Mouse (Mus musculus) liver, embryonic 12.5 days (tissue): ENCODE measurements around the gene Gkap1. TPM values are rescaled to one million over a fixed set of nuclear protein-coding genes. Genes with fewer than 3 reads are reported as not detected.

Experiments used
- ATAC-seq: fragments of 200-750 bp; cut with Nextera tagmentation; 2 replicates; pipeline ENCODE4 v1.8.0; 2017; ENCODE audit warnings: moderate number of reproducible peaks, mild to moderate bottlenecking, moderate library complexity
- H3K27ac ChIP-seq: fragments of 300-500 bp; sonication (generic); 2 replicates; pipeline ENCODE4 v1.5.1; 2016; ENCODE audit warnings: mild to moderate bottlenecking
- H3K27me3 ChIP-seq: fragments of 300-500 bp; sonication (generic); replicated peaks from 2 replicates; pipeline ENCODE4 v1.6.1; 2016; ENCODE audit warnings: mild to moderate bottlenecking, moderate library complexity
- H3K36me3 ChIP-seq: fragments of 300-500 bp; sonication (generic); 2 replicates; pipeline ENCODE4 v1.6.1; 2016; ENCODE audit warnings: mild to moderate bottlenecking, moderate library complexity
- H3K4me1 ChIP-seq: fragments of 300-500 bp; sonication (generic); 2 replicates; pipeline ENCODE4 v1.6.1; 2016
- H3K4me2 ChIP-seq: fragments of 300-500 bp; sonication (generic); 2 replicates; pipeline ENCODE4 v1.6.1; 2016; ENCODE audit warnings: mild to moderate bottlenecking, moderate library complexity
- H3K4me3 ChIP-seq: fragments of 300-500 bp; sonication (generic); 2 replicates; pipeline ENCODE4 v1.5.1; 2016; ENCODE audit warnings: mild to moderate bottlenecking, moderate library complexity
- H3K9ac ChIP-seq: fragments of 300-500 bp; sonication (generic); 2 replicates; pipeline ENCODE4 v1.6.1; 2016; ENCODE audit warnings: mild to moderate bottlenecking, moderate library complexity
- H3K9me3 ChIP-seq: fragments of 300-500 bp; sonication (generic); replicated peaks from 2 replicates; pipeline ENCODE4 v1.6.1; 2016; ENCODE audit warnings: mild to moderate bottlenecking, moderate library complexity
- WGBS: fragments of 180-500 bp; shearing (Covaris S2); methylation state at CpG from one replicate; pipeline ENCODE4 v1.1.7; 2016; ENCODE audit not compliant: insufficient replicate concordance; 5-methylcytosine and 5-hydroxymethylcytosine counted together
- microRNA-seq: library from miRNA; unstranded; fragments of <30 nt; microRNA quantifications from one replicate; pipeline ENCODE4, GENCODE M21; 2017
- polyA plus RNA-seq: library from polyadenylated mRNA; unstranded; fragments of >200 nt; fragmentation: Nextera tagmentation; extraction: Ambion mirVana; gene quantifications from 2 replicates; pipeline ENCODE4 v1.2.1, GENCODE M21; 2016

Gkap1 gene
- polyA plus RNA-seq, 1 experiment from 2014 or later: 9.0 TPM

- no peak for ATAC-seq
These were observed 78.3 kb downstream of the Gkap1 start for GRCm38 (mm10) chr13:58197211-58197610.

GRCm38 (mm10) chr13:58194908-58195307, 80.6 kb downstream of the Gkap1 start:
- no peak overlapping the region for H3K27ac ChIP-seq
- peaks cover 75% of the 10 kb centered on the region for H3K36me3 ChIP-seq
- H3K9ac ChIP-seq: no peak overlapping the region
- ATAC-seq: no peak
- no peak overlapping the region for H3K4me2 ChIP-seq
- H3K9me3 ChIP-seq: no peaks in the 10 kb centered on the region
- H3K4me3 ChIP-seq: no peak overlapping the region
- no peaks in the 10 kb centered on the region for H3K27me3 ChIP-seq
- peaks cover 4% of the 10 kb centered on the region; the same call in 1 of the 2 replicates for H3K4me1 ChIP-seq
- WGBS: 81% methylated on average over 3 of the region's 3 CpGs

More at GRCm38 (mm10) chr13:58197211-58197610, 78.3 kb downstream of the Gkap1 start:
- 83% methylated on average over 3 of the region's 3 CpGs for WGBS
- Histone ChIP-seq H3K27me3 (no peaks in the 10 kb centered on the region), H3K4me1 (peaks cover 7% of the 10 kb centered on the region), H3K27ac (no peak overlapping the region), H3K36me3 (peaks cover 54% of the 10 kb centered on the region), H3K9ac (no peak overlapping the region), H3K4me2 (no peak overlapping the region), H3K4me3 (no peak overlapping the region), H3K9me3 (no peaks in the 10 kb centered on the region)

DNA sequence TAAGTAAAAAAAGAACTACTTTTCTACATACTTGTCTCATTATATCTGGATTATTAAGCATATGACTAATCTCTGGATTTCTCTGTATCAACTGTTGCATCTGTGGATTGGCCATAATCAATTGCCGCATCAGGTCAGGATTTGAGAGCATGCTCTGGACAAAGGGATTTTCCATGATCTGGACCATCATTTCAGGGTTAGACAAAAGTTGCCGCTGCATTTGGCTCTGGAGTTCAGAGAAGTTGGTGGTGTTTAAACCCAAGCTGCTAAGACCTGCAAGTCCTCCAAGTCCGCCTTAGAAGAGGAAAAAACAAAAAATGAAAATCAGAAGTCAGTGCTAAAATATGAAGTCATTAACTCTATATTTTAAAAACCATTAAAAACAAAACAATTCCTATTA, 82.3 kb downstream of the Gkap1 start:
- H3K27ac ChIP-seq: no peak overlapping the region
- H3K4me2 ChIP-seq: no peak overlapping the region
- H3K4me1 ChIP-seq: peaks cover 4% of the 10 kb centered on the region; the same call in 1 of the 2 replicates
- no peaks in the 10 kb centered on the region for H3K9me3 ChIP-seq
- ATAC-seq: no peak
- 88% methylated on average over 3 of the region's 3 CpGs for WGBS
- no peak overlapping the region for H3K4me3 ChIP-seq
- no peaks in the 10 kb centered on the region for H3K27me3 ChIP-seq
- no peak overlapping the region for H3K9ac ChIP-seq
- peaks cover 89% of the 10 kb centered on the region for H3K36me3 ChIP-seq

GRCm38 (mm10) chr13:58192146-58192545, 83.4 kb downstream of the Gkap1 start:
- Histone ChIP-seq H3K4me2 (no peak overlapping the region), H3K36me3 (peaks cover 88% of the 10 kb centered on the region), H3K27me3 (no peaks in the 10 kb centered on the region), H3K27ac (no peak overlapping the region), H3K4me1 (no peaks in the 10 kb centered on the region), H3K9ac (no peak overlapping the region), H3K4me3 (no peak overlapping the region), H3K9me3 (no peaks in the 10 kb centered on the region)
- no peak for ATAC-seq
- 88% methylated on average over 6 of the region's 6 CpGs for WGBS

DNA sequence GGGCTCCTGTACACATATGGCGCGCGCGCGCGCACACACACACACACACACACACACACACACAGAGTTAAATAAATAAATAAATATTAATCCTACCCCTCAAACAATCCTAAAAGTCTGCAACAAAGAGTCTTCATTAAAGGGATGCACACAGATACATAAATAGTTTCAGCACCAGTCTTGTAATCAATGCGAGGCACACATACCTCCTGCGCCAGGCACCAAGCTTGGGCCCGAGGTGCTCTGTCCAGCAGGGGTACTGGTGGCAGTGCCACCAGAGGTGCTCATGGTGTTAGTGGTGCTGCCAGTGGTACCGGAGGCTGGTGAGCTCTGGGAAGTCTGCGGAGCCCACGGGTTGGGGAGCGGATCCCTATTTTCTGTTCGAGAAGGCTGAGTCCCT, 84.0 kb downstream of the Gkap1 start:
- Histone ChIP-seq H3K4me2 (no peak overlapping the region), H3K27ac (no peak overlapping the region), H3K36me3 (peaks cover 88% of the 10 kb centered on the region), H3K9me3 (no peaks in the 10 kb centered on the region), H3K4me3 (no peak overlapping the region), H3K9ac (no peak overlapping the region), H3K4me1 (no peaks in the 10 kb centered on the region), H3K27me3 (no peaks in the 10 kb centered on the region)
- ATAC-seq: no peak
- 91% methylated on average over 14 of the region's 14 CpGs for WGBS

- no peak for ATAC-seq
- peaks cover 86% of the 10 kb centered on the region for H3K36me3 ChIP-seq
These were observed 86.0 kb downstream of the Gkap1 start for GRCm38 (mm10) chr13:58189473-58189872.

GRCm38 (mm10) chr13:58188412-58188811, 87.1 kb downstream of the Gkap1 start:
- ATAC-seq: peak; percentile 37; the same call in 1 of the 2 replicates
- Histone ChIP-seq H3K36me3 (peaks cover 89% of the 10 kb centered on the region), H3K4me1 (no peaks in the 10 kb centered on the region; the same call in 1 of the 2 replicates), H3K27me3 (no peaks in the 10 kb centered on the region), H3K9ac (no peak overlapping the region), H3K4me3 (no peak overlapping the region), H3K9me3 (no peaks in the 10 kb centered on the region), H3K4me2 (no peak overlapping the region), H3K27ac (no peak overlapping the region)
- 56% methylated on average over 4 of the region's 4 CpGs for WGBS

More at GRCm38 (mm10) chr13:58189473-58189872, 86.0 kb downstream of the Gkap1 start:
- no peaks in the 10 kb centered on the region for H3K4me1 ChIP-seq
- no peaks in the 10 kb centered on the region for H3K9me3 ChIP-seq
- H3K9ac ChIP-seq: no peak overlapping the region
- WGBS: 70% methylated on average over 5 of the region's 5 CpGs
- H3K4me3 ChIP-seq: no peak overlapping the region
- no peak overlapping the region for H3K27ac ChIP-seq
- H3K27me3 ChIP-seq: no peaks in the 10 kb centered on the region
- H3K4me2 ChIP-seq: no peak overlapping the region

- no peak for ATAC-seq
- 93% methylated on average over 3 of the region's 3 CpGs for WGBS
- Histone ChIP-seq H3K36me3 (peaks cover 91% of the 10 kb centered on the region), H3K9me3 (no peaks in the 10 kb centered on the region), H3K27me3 (no peaks in the 10 kb centered on the region), H3K9ac (no peak overlapping the region), H3K4me3 (no peak overlapping the region), H3K4me1 (no peaks in the 10 kb centered on the region; the same call in 1 of the 2 replicates), H3K4me2 (no peak overlapping the region), H3K27ac (no peak overlapping the region)
These were observed 87.7 kb downstream of the Gkap1 start for GRCm38 (mm10) chr13:58187751-58188150.

GRCm38 (mm10) chr13:58186281-58186680, 89.2 kb downstream of the Gkap1 start:
- H3K9ac ChIP-seq: no peak overlapping the region
- H3K27ac ChIP-seq: no peak overlapping the region
- WGBS: 85% methylated on average over 8 of the region's 8 CpGs
- H3K4me2 ChIP-seq: no peak overlapping the region
- no peak for ATAC-seq
- peaks cover 85% of the 10 kb centered on the region for H3K36me3 ChIP-seq
- no peaks in the 10 kb centered on the region for H3K9me3 ChIP-seq
- H3K27me3 ChIP-seq: no peaks in the 10 kb centered on the region
- no peaks in the 10 kb centered on the region; the same call in 1 of the 2 replicates for H3K4me1 ChIP-seq
- no peak overlapping the region for H3K4me3 ChIP-seq

- H3K4me2 ChIP-seq: no peak overlapping the region
- H3K9me3 ChIP-seq: no peaks in the 10 kb centered on the region
- no peaks in the 10 kb centered on the region for H3K27me3 ChIP-seq
- no peak overlapping the region for H3K27ac ChIP-seq
- no peak for ATAC-seq
- 0 out of 2 replicates have a peak overlapping the region, but pooled peaks have one; percentile 3 for H3K9ac ChIP-seq
- peaks cover 87% of the 10 kb centered on the region for H3K36me3 ChIP-seq
- WGBS: 86% methylated on average over 3 of the region's 3 CpGs
- no peaks in the 10 kb centered on the region; the same call in 1 of the 2 replicates for H3K4me1 ChIP-seq
- H3K4me3 ChIP-seq: no peak overlapping the region
These were observed 91.4 kb downstream of the Gkap1 start for GRCm38 (mm10) chr13:58184111-58184510.

Small RNA genes within 50 kb of the gene (microRNA-seq; reads per million reads assigned to microRNA genes)
- not detected for gene Mir6369

Other genes starting within 250 kb of the Gkap1 start
- 1.3 and 1.5 TPM in 2 replicates for gene Klhl3, start 162.1 kb downstream of the Gkap1 start, polyA plus RNA-seq
- 12.6 and 13.7 TPM in 2 replicates for gene Hnrnpa0, start 147.1 kb downstream of the Gkap1 start, polyA plus RNA-seq
- gene Idnk, start 118.0 kb downstream of the Gkap1 start, polyA plus RNA-seq: 24.6 and 25.8 TPM in 2 replicates
- 83.3 and 83.6 TPM in 2 replicates for gene Ubqln1, start 60.0 kb downstream of the Gkap1 start, polyA plus RNA-seq
- 0.06 and 0.14 TPM in 2 replicates for gene Kif27, start 83.4 kb upstream of the Gkap1 start, polyA plus RNA-seq
- 27.5 and 27.6 TPM in 2 replicates for gene 2210016F16Rik, start 109.5 kb upstream of the Gkap1 start, polyA plus RNA-seq
- gene Rmi1, start 126.5 kb upstream of the Gkap1 start, polyA plus RNA-seq: 22.3 and 25.4 TPM in 2 replicates
- 906 and 911 TPM in 2 replicates for gene Hnrnpk, start 127.6 kb upstream of the Gkap1 start, polyA plus RNA-seq